Mouse (Mus musculus): ENCODE measurements at regions not wholly inside any gene's neighbourhood (a gene's known extent, or its start where the extent isn't known, plus 50 kb on each side); places are given as distances from the start of the nearest gene placed in this dataset.

GRCm38 (mm10) chr12:26936696-26937458 is 405.5 kb downstream of the Sox11 start:
- TF ChIP-seq CTCF (IDR thresholded peaks at IDR 0.05; ENCODE audit: low read depth) (no peak), EP300 (optimal IDR thresholded peaks at IDR 0.05) (no peak)
